Mouse (Mus musculus) Patski (cell line): ENCODE data around the gene Defb45. TPM values are rescaled to one million over a fixed set of nuclear protein-coding genes. Genes with fewer than 3 reads are reported as not detected.

Source experiments
- ATAC-seq: fragments of 100-300 bp; one replicate; pipeline ENCODE4 v1.8.0; 2021
- CTCF ChIA-PET: fragments of 350-600 bp; sonication (Branson Sonifier 250); formaldehyde crosslinking; loops from one replicate; lab custom pipeline; 2022; ENCODE audit warnings: inconsistent platforms; lab: Charles Lee
- POLR2A ChIA-PET: fragments of 350-600 bp; sonication (Branson Sonifier 250); formaldehyde crosslinking; loops from one replicate; lab custom pipeline; 2022; ENCODE audit warnings: antibody characterized with exemption, inconsistent platforms; lab: Charles Lee
- DNase-seq: peaks from one replicate; pipeline ENCODE4 v3.0.0-alpha.2; 2011; ENCODE audit warnings: low read depth, low spot score
- H3K27me3 ChIP-seq: fragments of 371-371 bp; one replicate; pipeline ENCODE4 v1.5.1; 2021
- CTCF ChIP-seq: fragments of 100-300 bp; IDR thresholded peaks from one replicate; pipeline ENCODE4 v1.5.1; 2021
- in situ Hi-C: fragments of 300-500 bp; cut with MboI; formaldehyde crosslinking; loops from 3 replicates; pipeline ENCODE4 v1.11.1; 2018; ENCODE audit warnings: low pct_unique_long_range_greater_than_20kb, mixed read lengths
- polyA plus RNA-seq: library from polyadenylated mRNA; unstranded; gene quantifications from one replicate; pipeline ENCODE4 v1.2.3, GENCODE M21; 2021

Defb45 gene
- polyA plus RNA-seq, 1 experiment from 2014 or later: not detected

- DNase-seq: no peak
- in situ Hi-C loops: no loop called here
These were observed 26.9 kb downstream of the Defb45 start, which contains the start of gene Defb21 for GRCm38 (mm10) chr2:152572114-152572794. Gene Defb21 (plus strand): TSS chr2:152572744.

GRCm38 (mm10) chr2:152570313-152570712, 28.9 kb downstream of the Defb45 start:
- ATAC-seq (peak; percentile 44), DNase-seq (peak; percentile 44)
- ChIA-PET POLR2A (no interaction called here), CTCF (interaction anchor here (1.0 to 1.5 kb wide), 2 partner anchors 11 to 25 kb away, joined by 3 to 4 read pairs; no protein-coding TSS in a partner anchor)
- TF ChIP-seq CTCF: peak; percentile 11
- in situ Hi-C loops: no loop called here
- H3K27me3 ChIP-seq: no peaks in the 10 kb centered on the region

More at GRCm38 (mm10) chr2:152572114-152572794, 26.9 kb downstream of the Defb45 start, which contains the start of gene Defb21:
- ChIA-PET POLR2A (no interaction called here), CTCF (interaction anchor here (1.3 to 1.5 kb wide), 2 partner anchors 13 to 19 kb away, joined by 3 read pairs; no protein-coding TSS in a partner anchor)
- no peaks in the 10 kb centered on the region for H3K27me3 ChIP-seq
- TF ChIP-seq CTCF: peak; percentile 59
- ATAC-seq: no peak

DNA sequence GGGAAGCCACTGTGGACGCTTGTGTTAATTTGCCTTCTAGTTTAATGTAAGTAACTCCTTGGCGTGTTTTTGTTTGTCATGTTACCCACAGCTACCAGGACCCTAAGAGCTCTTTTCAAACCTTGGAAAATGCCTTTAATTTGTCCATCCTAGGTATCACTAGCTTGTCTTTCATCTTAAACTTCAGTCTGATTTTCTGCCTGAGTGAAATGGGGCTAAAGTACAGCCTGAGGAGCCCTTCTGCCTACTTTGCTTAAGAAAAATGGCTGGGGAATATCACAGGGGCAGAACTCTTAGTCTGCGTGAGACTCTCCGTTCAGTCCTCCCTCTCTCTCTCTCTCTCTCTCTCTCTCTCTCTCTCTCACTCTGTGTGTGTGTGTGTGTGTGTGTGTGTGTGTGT, 29.3 kb downstream of the Defb45 start:
- H3K27me3 ChIP-seq: no peaks in the 10 kb centered on the region
- in situ Hi-C loops: no loop called here
- POLR2A ChIA-PET: no interaction called here
- CTCF ChIA-PET: interaction anchor here (2.2 to 2.3 kb wide), 2 partner anchors 11 to 26 kb away, joined by 6 to 8 read pairs; no protein-coding TSS in a partner anchor
- DNase-seq: no peak
- ATAC-seq: no peak
- TF ChIP-seq CTCF: no peak

DNA sequence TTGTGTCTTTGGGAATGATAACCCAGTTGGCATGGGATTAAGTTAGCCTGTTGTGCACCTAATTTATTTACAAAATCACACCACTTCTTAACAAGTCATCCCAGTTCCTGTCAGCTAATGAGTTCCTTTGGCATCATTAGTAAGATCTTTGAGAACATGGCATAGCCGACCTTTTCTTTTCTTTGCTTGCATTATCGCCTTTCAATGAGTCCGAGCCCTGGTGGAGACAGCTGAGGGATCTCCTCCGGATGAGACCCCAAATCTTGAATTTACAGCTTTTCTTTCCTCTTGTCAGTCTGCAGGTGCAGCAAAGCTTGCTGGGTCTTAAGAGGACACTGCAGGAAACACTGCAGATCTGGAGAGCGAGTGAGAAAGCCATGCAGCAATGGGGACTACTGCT, 30.2 kb downstream of the Defb45 start, which contains the start of gene Gm17416:
TSS of gene Gm17416 (plus strand) at position 301 of the 400 bp plus-strand sequence.
- DNase-seq (no peak), ATAC-seq (no peak)
- no peaks in the 10 kb centered on the region for H3K27me3 ChIP-seq
- in situ Hi-C loops: no loop called here
- TF ChIP-seq CTCF: no peak
- ChIA-PET POLR2A (interaction anchor here (0.7 kb wide), 1 partner anchor 27 kb away, joined by 3 read pairs; no protein-coding TSS in a partner anchor), CTCF (interaction anchor here (0.7 to 2.4 kb wide), 4 partner anchors 10 to 25 kb away, joined by 3 to 8 read pairs (median 6); no protein-coding TSS in a partner anchor)

- no peak for TF ChIP-seq CTCF
- in situ Hi-C loops: no loop called here
These were observed 42.5 kb downstream of the Defb45 start for GRCm38 (mm10) chr2:152556655-152557054.

GRCm38 (mm10) chr2:152553774-152554423, 45.3 kb downstream of the Defb45 start:
- ChIA-PET CTCF (interaction anchor here (0.8 to 4.8 kb wide), 14 partner anchors 10 to 161 kb away, joined by 3 to 26 read pairs (median 4); partner anchors contain the start of gene Defb36), POLR2A (interaction anchor here (0.6 kb wide), 1 partner anchor 22 kb away, joined by 4 read pairs; no protein-coding TSS in a partner anchor)
- TF ChIP-seq CTCF: peak; percentile 94
- DNase-seq (no peak), ATAC-seq (peak; percentile 84)
- in situ Hi-C loops: no loop called here
- H3K27me3 ChIP-seq: no peaks in the 10 kb centered on the region

More at GRCm38 (mm10) chr2:152556655-152557054, 42.5 kb downstream of the Defb45 start:
- H3K27me3 ChIP-seq: no peaks in the 10 kb centered on the region
- ATAC-seq (no peak), DNase-seq (no peak)
- CTCF ChIA-PET: interaction anchor here (1.4 to 1.5 kb wide), 3 partner anchors 11 to 30 kb away, joined by 3 read pairs; no protein-coding TSS in a partner anchor
- POLR2A ChIA-PET: interaction anchor here (0.7 kb wide), 1 partner anchor 1378 kb away, joined by 5 read pairs; no protein-coding TSS in a partner anchor

DNA sequence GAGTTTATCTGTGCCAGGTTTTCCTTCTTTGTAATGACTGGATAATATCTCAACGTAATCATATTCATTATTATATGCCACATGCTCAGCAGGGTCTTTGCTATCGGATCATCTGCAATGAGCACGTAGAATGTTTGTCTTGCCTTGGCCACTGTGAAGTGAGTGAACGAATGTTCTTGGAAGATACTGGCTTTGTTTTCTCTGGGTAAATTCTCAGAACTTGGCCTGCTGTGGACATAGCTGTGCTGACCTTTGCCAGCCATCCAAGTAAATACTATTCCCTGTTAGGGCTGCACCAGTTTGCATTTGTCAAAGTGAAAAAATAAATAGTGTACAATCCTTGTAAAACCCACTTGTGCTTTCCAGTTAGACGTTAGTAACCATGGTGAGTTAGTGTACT, 51.1 kb downstream of the Defb45 start:
- no peaks in the 10 kb centered on the region for H3K27me3 ChIP-seq
- in situ Hi-C loops: loop anchor here (5.0 kb wide), 1 partner anchor 71 kb away; the partner anchor contains the start of gene Defb20
- ChIA-PET CTCF (interaction anchor here (0.7 to 1.6 kb wide), 2 partner anchors 14 to 73 kb away, joined by 3 read pairs; no protein-coding TSS in a partner anchor), POLR2A (no interaction called here)
- no peak for TF ChIP-seq CTCF
- DNase-seq (no peak), ATAC-seq (no peak)

- peak; percentile 43 for DNase-seq
- ChIA-PET CTCF (interaction anchor here (0.7 to 3.6 kb wide), 19 partner anchors 9 to 102 kb away, joined by 3 to 26 read pairs (median 4); partner anchors contain the start of genes Defb23 and Gm17416), POLR2A (no interaction called here)
- no peaks in the 10 kb centered on the region for H3K27me3 ChIP-seq
- in situ Hi-C loops: loop anchor here (5.0 kb wide), 1 partner anchor 67 kb away; the partner anchor contains the start of gene Defb20
- TF ChIP-seq CTCF: peak; percentile 95
- peak; percentile 84 for ATAC-seq
These were observed 54.5 kb downstream of the Defb45 start for GRCm38 (mm10) chr2:152544691-152545090.

- ChIA-PET POLR2A (no interaction called here), CTCF (interaction anchor here (1.1 to 3.6 kb wide), 10 partner anchors 10 to 101 kb away, joined by 3 to 26 read pairs (median 10); partner anchors contain the start of genes Defb28 and Gm17416)
- H3K27me3 ChIP-seq: no peaks in the 10 kb centered on the region
- in situ Hi-C loops: no loop called here
- ATAC-seq: no peak
- TF ChIP-seq CTCF: no peak
- no peak for DNase-seq
These were observed 55.7 kb downstream of the Defb45 start for GRCm38 (mm10) chr2:152543478-152543877.

Other genes starting within 250 kb of the Defb45 start
- gene Nrsn2, start 222.8 kb downstream of the Defb45 start, polyA plus RNA-seq: not detected
- 19.6 TPM for gene Sox12, start 201.3 kb downstream of the Defb45 start, polyA plus RNA-seq
- gene Zcchc3, start 184.4 kb downstream of the Defb45 start, polyA plus RNA-seq: 2.6 TPM
- 0.06 TPM for gene 6820408C15Rik, start 183.8 kb downstream of the Defb45 start, polyA plus RNA-seq
- gene Defb23, start 134.8 kb downstream of the Defb45 start, polyA plus RNA-seq: not detected
- gene Defb20, start 122.3 kb downstream of the Defb45 start, polyA plus RNA-seq: not detected
- gene Defb22, start 109.3 kb downstream of the Defb45 start, polyA plus RNA-seq: not detected
- not detected for gene Defb26, start 87.7 kb downstream of the Defb45 start, polyA plus RNA-seq
- 0.22 TPM for gene Defb28, start 81.1 kb downstream of the Defb45 start, polyA plus RNA-seq
- gene Defb29, start 59.3 kb downstream of the Defb45 start, polyA plus RNA-seq: 0.14 TPM
- gene Gm17416, start 30.1 kb downstream of the Defb45 start, polyA plus RNA-seq: 0.83 TPM
- not detected for gene Defb21, start 26.7 kb downstream of the Defb45 start, polyA plus RNA-seq
- gene Defb19, start 19.1 kb downstream of the Defb45 start, polyA plus RNA-seq: not detected
- not detected for gene Defb36, start 4.9 kb upstream of the Defb45 start, polyA plus RNA-seq
- gene Defb25, start 23.7 kb upstream of the Defb45 start, polyA plus RNA-seq: not detected
- not detected for gene Rem1, start 27.6 kb upstream of the Defb45 start, polyA plus RNA-seq
- 137 TPM for gene H13, start 70.1 kb upstream of the Defb45 start, polyA plus RNA-seq
- 19.9 TPM for gene Mcts2, start 87.6 kb upstream of the Defb45 start, polyA plus RNA-seq
- 117 TPM for gene Id1, start 136.9 kb upstream of the Defb45 start, polyA plus RNA-seq
- 0.14 TPM for gene Cox4i2, start 154.8 kb upstream of the Defb45 start, polyA plus RNA-seq
- gene Bcl2l1, start 232.3 kb upstream of the Defb45 start, polyA plus RNA-seq: 133 TPM
- gene Tpx2, start 248.6 kb upstream of the Defb45 start, polyA plus RNA-seq: 55.7 TPM